Comparison of ENCODE assay signal across 18 mouse cellular contexts in genomic region chr4:149457163-149457562, GRCm38 (mm10). TPM values are rescaled to one million over a fixed set of nuclear protein-coding genes. Genes with fewer than 3 reads are reported as not detected.
"Had no signal": no experiment of that assay in that cellular context is flagged by ENCODE, and none has a peak within 500 bp of the region (broad histone marks: within the 10 kb centered on the region; RNA-seq: fewer than 3 reads in every experiment).

No protein-coding gene starts in this region.

RNA-seq across cellular contexts. Expression of gene Rbp7, which starts 2.4 kb away (rescaled TPM):
- total RNA-seq: layer of hippocampus, adult 8-10 months; layer of hippocampus, postnatal 10 days; layer of hippocampus, postnatal 36 days; left cerebral cortex, adult 2 months; liver, adult 2 months had no signal
- polyA plus RNA-seq: limb, embryonic 11.5 days; liver, adult 2 months; liver, embryonic 13.5 days; midbrain, embryonic 10.5 days; midbrain, embryonic 13.5 days; neural tube, embryonic 11.5 days; neural tube, embryonic 14.5 days had no signal

RNA-seq across cellular contexts. Expression of gene Tmem274, which starts 20.0 kb away (rescaled TPM):
- total RNA-seq: layer of hippocampus, adult 8-10 months; layer of hippocampus, postnatal 10 days; layer of hippocampus, postnatal 36 days; left cerebral cortex, adult 2 months; left cerebral cortex, postnatal 10 days; left cerebral cortex, postnatal 36 days; liver, adult 2 months had no signal
- polyA plus RNA-seq: limb, embryonic 11.5 days; limb, embryonic 14.5 days; liver, adult 2 months; liver, embryonic 13.5 days; lung, embryonic 14.5 days; midbrain, embryonic 16.5 days; neural tube, embryonic 11.5 days; neural tube, embryonic 14.5 days; stomach, embryonic 14.5 days; urinary bladder, adult 2 months had no signal
